Mouse (Mus musculus) ES-Bruce4 (cell line): ENCODE measurements at regions not wholly inside any gene's neighbourhood (a gene's known extent, or its start where the extent isn't known, plus 50 kb on each side); places are given as distances from the start of the nearest gene placed in this dataset.

Source experiments
- CTCF ChIP-seq: IDR thresholded peaks from one replicate; pipeline ENCODE4 v1.8.1; 2011; ENCODE audit warnings: low read depth, low read length
- EP300 ChIP-seq: IDR thresholded peaks from 2 replicates; pipeline ENCODE4 v1.6.1; 2011; ENCODE audit warnings: low read depth, low read length; ENCODE audit not compliant: insufficient read depth
- POLR2A ChIP-seq: IDR thresholded peaks from one replicate; pipeline ENCODE4 v1.8.1; 2011; ENCODE audit warnings: low read length; ENCODE audit not compliant: insufficient read depth

DNA sequence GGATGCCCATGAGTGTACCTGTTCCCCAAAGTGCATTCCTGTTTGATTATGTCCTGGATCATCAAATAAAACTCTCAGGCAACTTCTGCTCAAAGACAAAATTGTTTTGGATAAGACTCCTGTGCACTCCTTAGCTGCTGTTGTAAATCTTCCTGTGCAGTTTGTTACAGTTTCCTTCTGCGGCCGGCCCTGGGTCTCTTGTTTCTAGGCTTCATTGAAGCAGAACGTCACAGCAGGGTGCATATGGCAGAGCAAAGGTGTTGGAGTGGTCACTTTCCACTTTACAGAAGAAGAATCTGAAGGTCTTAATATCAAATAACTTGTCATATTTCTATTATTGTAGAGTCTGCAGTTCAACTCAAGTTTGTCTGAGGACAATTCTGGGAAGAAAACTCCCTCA lies 889.9 kb downstream of the Pcdh17 start:
- TF ChIP-seq CTCF (no peak), POLR2A (no peak), EP300 (no peak)
